Mouse (Mus musculus) lung, postnatal 0 days (tissue): ENCODE results near the gene Slc2a9. TPM values are rescaled to one million over a fixed set of nuclear protein-coding genes. Genes with fewer than 3 reads are reported as not detected.
"Not testable (repeated sequence)": the region's sequence is repeated elsewhere in the genome, so short reads cannot be mapped to it uniquely, and the experiment has no call there.

ENCODE experiments used
- ATAC-seq: fragments of 200-750 bp; cut with Nextera tagmentation; 2 replicates; pipeline ENCODE4 v1.8.0; 2017; ENCODE audit warnings: moderate library complexity
- DNase-seq: peaks from one replicate; pipeline ENCODE4 v3.0.0-alpha.2; 2016; ENCODE audit warnings: low spot score
- H3K27ac ChIP-seq: fragments of 300-500 bp; sonication (generic); 2 replicates; pipeline ENCODE4 v1.5.1; 2014; ENCODE audit warnings: antibody characterized with exemption, mild to moderate bottlenecking, low read length, mixed read lengths
- H3K27me3 ChIP-seq: fragments of 300-500 bp; sonication (generic); replicated peaks from 2 replicates; pipeline ENCODE4 v1.6.1; 2014; ENCODE audit warnings: low read length, mixed read lengths; ENCODE audit not compliant: insufficient read depth
- H3K36me3 ChIP-seq: fragments of 300-500 bp; sonication (generic); 2 replicates; pipeline ENCODE4 v1.6.1; 2014; ENCODE audit warnings: low read length, mixed read lengths; ENCODE audit not compliant: insufficient read depth
- H3K4me1 ChIP-seq: fragments of 300-500 bp; sonication (generic); 2 replicates; pipeline ENCODE4 v1.6.1; 2014; ENCODE audit warnings: antibody characterized with exemption, low read depth, low read length, mixed read lengths; ENCODE audit not compliant: insufficient read depth
- H3K4me2 ChIP-seq: fragments of 300-500 bp; sonication (generic); replicated peaks from 2 replicates; pipeline ENCODE4 v1.6.1; 2014; ENCODE audit warnings: low read depth, mild to moderate bottlenecking, low read length, moderate library complexity, mixed read lengths
- H3K4me3 ChIP-seq: fragments of 300-500 bp; sonication (generic); 2 replicates; pipeline ENCODE4 v1.5.1; 2014; ENCODE audit warnings: low read depth, low read length
- H3K9ac ChIP-seq: fragments of 300-500 bp; sonication (generic); replicated peaks from 2 replicates; pipeline ENCODE4 v1.6.1; 2014; ENCODE audit warnings: low read depth, mild to moderate bottlenecking
- H3K9me3 ChIP-seq: fragments of 300-500 bp; sonication (generic); 2 replicates; pipeline ENCODE4 v1.6.1; 2016; ENCODE audit warnings: low read length, mixed read lengths
- CTCF ChIP-seq: IDR thresholded peaks from 2 replicates; pipeline ENCODE4 v1.5.1; 2016; ENCODE audit warnings: antibody characterized with exemption, mild to moderate bottlenecking
- EP300 ChIP-seq: IDR thresholded peaks from 2 replicates; pipeline ENCODE4 v1.6.1; 2016; ENCODE audit warnings: antibody characterized with exemption, mild to moderate bottlenecking, control low read depth
- WGBS: fragments of 180-500 bp; shearing (Covaris S2); extraction: QIAGEN DNeasy Blood & Tissue Kit; methylation state at CpG from one replicate; pipeline ENCODE4 v1.1.7; 2014; 5-methylcytosine and 5-hydroxymethylcytosine counted together
- polyA plus RNA-seq: library from polyadenylated mRNA; unstranded; fragments of >200 nt; fragmentation: Nextera tagmentation; extraction: Ambion mirVana; gene quantifications from 2 replicates; pipeline ENCODE4 v1.2.1, GENCODE M21; 2015

Slc2a9 gene
- polyA plus RNA-seq, 1 experiment from 2014 or later = 2.4 TPM

- H3K9ac ChIP-seq = no peak overlapping the region
- 72% methylated on average over 4 of the region's 4 CpGs for WGBS
- no peak overlapping the region for H3K27ac ChIP-seq
- ATAC-seq (no peak), DNase-seq (no peak)
- no peaks in the 10 kb centered on the region for H3K9me3 ChIP-seq
- no peak overlapping the region for H3K4me2 ChIP-seq
- no peaks in the 10 kb centered on the region for H3K27me3 ChIP-seq
- H3K36me3 ChIP-seq = no peaks in the 10 kb centered on the region
- no peaks in the 10 kb centered on the region for H3K4me1 ChIP-seq
- no peak overlapping the region for H3K4me3 ChIP-seq
- TF ChIP-seq EP300 (no peak), CTCF (no peak)
Measured at GRCm38 (mm10) chr5:38487247-38487646, 15.7 kb downstream of the Slc2a9 start.

DNA sequence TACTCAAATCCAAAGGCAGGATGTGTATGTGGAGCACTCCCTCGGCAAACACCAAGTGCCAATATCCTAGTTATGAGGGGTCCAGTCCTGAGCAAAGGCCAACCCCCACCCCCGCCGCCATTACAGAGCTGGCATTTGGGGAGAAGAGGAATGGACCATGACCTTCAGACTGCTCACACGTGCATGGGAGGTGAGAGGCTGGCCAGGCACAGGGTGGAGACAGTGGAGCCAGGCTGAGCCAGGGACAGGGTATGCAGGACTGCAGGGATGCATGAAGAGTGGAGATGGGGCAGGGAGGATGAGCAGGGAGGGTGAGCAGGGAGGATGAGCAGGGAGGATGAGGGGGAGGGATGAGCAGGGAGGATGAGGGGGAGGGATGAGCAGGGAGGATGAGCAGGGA, 17.0 kb downstream of the Slc2a9 start:
- 60% methylated on average over 4 of the region's 4 CpGs for WGBS
- no peak for ATAC-seq

DNA sequence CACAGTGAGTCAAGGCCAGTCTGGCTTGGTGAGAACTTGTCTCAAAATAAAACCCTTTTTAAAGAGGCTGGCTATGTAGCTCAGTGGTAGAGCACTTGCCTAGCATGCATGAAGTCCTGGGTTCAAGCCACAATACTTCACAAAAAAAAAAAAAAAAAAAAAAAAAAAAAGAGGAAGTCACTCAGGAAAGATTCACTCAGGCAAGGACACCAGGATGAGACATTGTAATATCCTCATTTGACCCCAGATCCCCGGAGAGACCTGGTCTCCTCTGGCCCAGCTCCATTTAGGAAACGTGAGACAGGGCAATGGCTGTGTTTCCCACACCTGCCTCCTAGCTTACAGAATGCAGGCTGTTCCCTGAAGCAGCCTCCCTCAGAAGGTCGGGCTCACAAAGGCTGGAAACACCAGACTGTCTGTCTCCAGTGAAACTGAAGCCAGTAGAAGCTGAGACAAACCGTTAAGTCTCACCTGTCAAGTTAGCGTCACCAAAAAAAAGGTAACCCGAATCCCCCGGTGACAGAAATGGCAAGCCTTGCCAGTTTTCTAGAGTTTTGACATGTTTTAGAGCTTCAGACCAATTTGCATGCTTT, 19.3 kb downstream of the Slc2a9 start:
- Histone ChIP-seq H3K9ac (no peak overlapping the region), H3K9me3 (no peaks in the 10 kb centered on the region), H3K27me3 (no peaks in the 10 kb centered on the region), H3K4me1 (0 out of 2 replicates have a peak, but pooled peaks cover 3% of the 10 kb centered on the region), H3K4me3 (no peak overlapping the region), H3K36me3 (no peaks in the 10 kb centered on the region), H3K4me2 (no peak overlapping the region), H3K27ac (no peak overlapping the region)
- no peak for ATAC-seq
- 53% methylated on average over 7 of the region's 7 CpGs for WGBS
- no peak for TF ChIP-seq CTCF
- TF ChIP-seq EP300 = no peak
- no peak for DNase-seq

More for the DNA sequence above, 17.0 kb downstream of the Slc2a9 start:
- H3K9me3 ChIP-seq = no peaks in the 10 kb centered on the region
- H3K27ac ChIP-seq = no peak overlapping the region
- H3K9ac ChIP-seq = no peak overlapping the region
- H3K4me1 ChIP-seq = no peaks in the 10 kb centered on the region
- no peaks in the 10 kb centered on the region for H3K27me3 ChIP-seq
- no peak for TF ChIP-seq EP300
- no peak for TF ChIP-seq CTCF
- no peak overlapping the region for H3K4me3 ChIP-seq
- no peak for DNase-seq
- no peaks in the 10 kb centered on the region for H3K36me3 ChIP-seq
- no peak overlapping the region for H3K4me2 ChIP-seq

DNA sequence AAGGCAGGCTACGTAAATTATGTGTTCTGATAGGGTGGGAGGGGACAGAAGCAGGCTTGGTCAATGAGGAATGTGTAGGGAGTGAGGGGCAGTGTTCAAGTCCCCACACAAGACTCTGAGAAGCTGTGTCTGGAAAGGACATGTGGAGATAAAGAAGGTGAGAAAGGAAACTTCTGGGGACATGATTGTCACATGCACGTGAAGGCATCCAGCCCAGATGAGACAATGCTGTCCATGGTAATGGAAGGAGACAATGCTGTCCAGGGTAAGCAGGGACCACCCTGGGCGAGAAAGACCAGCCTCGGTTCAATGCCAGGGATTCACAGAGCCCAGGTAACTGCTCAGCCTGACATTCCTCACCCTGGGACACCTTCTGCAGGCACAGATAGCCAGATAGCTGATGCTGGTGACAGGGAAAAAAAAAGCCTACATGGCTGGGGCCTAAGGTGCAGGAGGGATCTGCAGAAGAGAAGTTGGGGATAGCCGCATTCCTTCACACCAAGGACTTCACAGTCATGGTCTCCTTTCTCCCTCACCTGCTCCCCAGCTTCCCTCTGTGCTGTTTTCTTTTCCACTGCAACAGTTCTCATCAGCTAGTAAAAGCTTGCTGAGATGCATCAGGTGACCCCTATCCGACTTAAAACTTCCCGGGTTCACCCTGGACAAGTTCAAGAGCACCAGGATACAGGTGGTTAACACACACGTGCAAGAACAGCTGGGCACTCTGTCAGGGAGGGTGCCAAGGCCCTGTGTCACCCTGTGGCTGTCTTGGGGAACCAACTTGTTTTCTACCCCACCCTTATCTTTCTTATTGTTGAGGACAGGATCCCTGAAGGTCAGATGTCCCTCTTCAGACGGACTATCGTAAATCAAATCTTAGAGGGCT, 21.9 kb downstream of the Slc2a9 start:
- Histone ChIP-seq H3K27ac (no peak overlapping the region), H3K4me1 (0 out of 2 replicates have a peak, but pooled peaks cover 3% of the 10 kb centered on the region), H3K4me3 (0 out of 2 replicates have a peak overlapping the region, but pooled peaks have one; percentile 42), H3K36me3 (no peaks in the 10 kb centered on the region), H3K27me3 (no peaks in the 10 kb centered on the region), H3K4me2 (peak overlapping the region; percentile 71), H3K9me3 (no peaks in the 10 kb centered on the region), H3K9ac (no peak overlapping the region)
- no peak for DNase-seq
- 72% methylated on average over 10 of the region's 10 CpGs for WGBS
- no peak for TF ChIP-seq CTCF
- no peak for ATAC-seq

GRCm38 (mm10) chr5:38479908-38480725, 22.8 kb downstream of the Slc2a9 start:
- Histone ChIP-seq H3K9ac (peak overlapping the region; percentile 34; the same call in 1 of the 2 replicates), H3K4me2 (peak overlapping the region; percentile 71), H3K27ac (peak overlapping the region; percentile 59), H3K36me3 (no peaks in the 10 kb centered on the region), H3K27me3 (no peaks in the 10 kb centered on the region), H3K9me3 (no peaks in the 10 kb centered on the region), H3K4me1 (0 out of 2 replicates have a peak, but pooled peaks cover 3% of the 10 kb centered on the region), H3K4me3 (peak overlapping the region; percentile 42)
- peak; percentile 91 for ATAC-seq
- WGBS = 12% methylated on average over 22 of the region's 22 CpGs
- TF ChIP-seq EP300 (no peak), CTCF (peak; percentile 25)
- DNase-seq = peak; percentile 87

DNA sequence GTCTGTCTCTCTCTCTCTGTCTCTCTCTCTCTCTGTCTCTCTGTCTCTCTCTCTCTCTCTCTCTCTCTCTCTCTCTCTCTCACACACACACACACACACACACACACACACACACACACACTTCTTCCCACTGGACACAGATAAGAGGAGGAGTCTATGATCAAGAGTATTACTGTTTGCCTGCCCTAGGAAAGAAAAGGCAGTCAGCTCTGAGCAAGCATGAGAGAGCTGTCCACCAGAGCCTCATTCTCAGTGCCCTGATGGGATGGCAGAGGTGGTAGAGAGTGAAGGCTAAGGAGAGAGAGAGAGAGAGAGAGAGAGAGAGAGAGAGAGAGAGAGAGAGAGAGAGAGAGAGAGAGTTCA, 23.4 kb downstream of the Slc2a9 start:
- Histone ChIP-seq H3K27ac (peak overlapping the region; percentile 59), H3K4me2 (peak overlapping the region; percentile 71), H3K4me3 (peak overlapping the region; percentile 42)
- H3K4me1 ChIP-seq, H3K36me3 ChIP-seq, H3K9ac ChIP-seq, H3K27me3 ChIP-seq, DNase-seq, H3K9me3 ChIP-seq: not testable (repeated sequence)
- 0 out of 2 replicates have a peak, but pooled peaks have one; percentile 16 for ATAC-seq
